Mouse (Mus musculus): ENCODE results near the gene Cblc.
"Not testable (repeated sequence)": the region's sequence is repeated elsewhere in the genome, so short reads cannot be mapped to it uniquely, and the experiment has no call there.

The Cblc gene

DNA sequence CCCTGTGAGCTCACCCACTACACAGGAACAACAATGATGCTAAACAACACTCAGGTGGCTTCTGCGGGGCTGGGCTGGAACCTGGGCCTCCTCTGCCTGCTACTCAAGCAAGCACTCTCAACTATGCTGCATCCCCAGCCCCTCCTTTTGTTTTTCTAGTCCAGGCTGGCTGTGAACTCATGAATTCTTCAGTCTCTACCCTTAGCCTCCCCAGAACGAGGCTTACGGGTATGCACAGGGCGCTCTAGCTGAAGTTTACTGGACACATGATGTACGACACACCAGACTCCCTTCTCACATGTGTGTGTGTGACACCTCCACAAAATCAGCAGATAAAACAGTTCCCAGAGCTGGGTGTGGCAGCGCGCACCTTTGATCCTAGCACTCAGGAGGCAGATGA, 22.3 kb upstream of the Cblc start:
- no peak for DNase-seq (ENCODE audit: low read depth, low spot score)

DNA sequence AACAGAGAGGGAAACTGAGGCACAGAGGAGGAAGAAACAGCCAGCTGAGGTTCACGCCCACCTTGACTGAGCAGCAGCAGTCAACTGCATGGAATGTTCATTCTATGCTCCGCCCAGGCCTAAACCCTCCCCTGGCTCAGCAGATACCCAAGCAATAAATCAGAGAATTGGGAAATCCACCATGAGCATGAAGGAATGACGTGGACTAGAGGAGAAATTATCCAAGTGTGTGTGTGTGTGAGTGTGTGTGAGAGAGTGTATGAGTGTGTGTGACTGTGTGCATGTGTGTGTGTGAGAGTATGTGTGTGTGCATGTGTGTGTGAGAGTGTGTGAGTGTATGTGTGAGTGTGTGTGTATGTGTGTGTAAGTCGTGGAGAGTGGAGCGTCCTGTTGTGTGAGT, 21.8 kb upstream of the Cblc start:
- DNase-seq (ENCODE audit: low read depth, low spot score) = no peak

DNA sequence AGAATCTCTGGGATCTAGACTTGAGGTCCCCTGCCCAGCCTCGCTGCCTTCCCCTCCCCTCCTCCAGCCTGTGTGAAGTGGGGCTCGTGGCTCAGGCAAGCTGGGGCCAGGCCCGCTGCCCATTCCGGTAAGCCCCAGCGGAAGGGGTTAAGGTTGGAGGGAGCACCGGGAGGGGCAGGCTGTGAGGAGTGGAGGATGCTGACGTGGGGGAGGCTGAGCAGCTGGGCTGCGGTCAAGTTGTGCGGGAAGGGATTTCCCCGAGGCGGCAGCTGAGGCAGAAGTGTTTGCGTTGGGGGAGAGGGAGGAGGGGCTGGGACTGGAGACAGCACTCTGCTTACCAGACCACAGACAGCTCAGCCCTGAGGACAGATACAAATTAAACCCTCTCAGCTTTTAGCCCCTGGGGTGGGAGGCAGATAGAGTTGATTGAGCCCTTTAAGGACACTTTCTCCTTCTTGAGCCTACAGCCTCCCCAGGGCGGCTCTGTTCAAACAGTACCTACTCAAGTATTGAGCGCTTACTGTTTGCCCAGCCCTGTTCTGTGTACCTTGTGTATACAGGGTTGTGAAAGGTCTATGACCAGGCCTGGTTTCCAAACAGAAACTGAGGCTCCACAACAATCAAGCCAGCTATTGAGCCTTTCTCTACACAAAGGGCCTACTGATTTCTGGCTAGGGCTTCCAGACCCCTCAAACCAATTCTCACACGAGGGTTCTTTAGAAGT, 20.9 kb upstream of the Cblc start:
- DNase-seq (ENCODE audit: low read depth, low spot score) = peak; percentile 40

DNA sequence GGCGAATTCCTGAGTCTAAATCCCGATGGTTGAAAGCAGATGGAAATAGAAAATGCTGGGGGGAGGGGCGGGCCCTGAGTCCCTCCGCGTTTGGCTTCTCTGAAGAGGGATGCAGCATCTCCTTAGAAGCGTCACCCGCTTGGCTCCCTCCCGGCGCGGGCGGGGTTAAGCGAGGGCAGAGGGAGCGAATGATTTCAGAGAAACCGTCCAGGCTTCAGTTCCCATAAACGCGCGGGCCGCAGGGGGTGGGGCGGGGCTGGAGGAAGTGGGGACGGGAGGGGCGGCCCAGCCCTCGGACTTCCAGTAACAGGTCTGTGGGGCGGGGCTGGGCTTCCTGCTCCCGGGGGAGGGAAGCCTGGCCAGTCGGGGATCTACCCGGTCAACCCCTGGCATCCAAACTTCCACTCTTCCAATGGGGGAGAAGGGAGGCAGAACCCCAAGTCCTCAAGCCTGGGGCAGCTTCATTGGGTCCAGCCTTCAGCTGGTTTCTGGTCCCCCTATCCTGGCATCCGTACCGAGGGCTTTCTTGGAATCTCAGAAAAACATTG, 19.7 kb upstream of the Cblc start:
- peak; percentile 47 for DNase-seq (ENCODE audit: low read depth, low spot score)

DNA sequence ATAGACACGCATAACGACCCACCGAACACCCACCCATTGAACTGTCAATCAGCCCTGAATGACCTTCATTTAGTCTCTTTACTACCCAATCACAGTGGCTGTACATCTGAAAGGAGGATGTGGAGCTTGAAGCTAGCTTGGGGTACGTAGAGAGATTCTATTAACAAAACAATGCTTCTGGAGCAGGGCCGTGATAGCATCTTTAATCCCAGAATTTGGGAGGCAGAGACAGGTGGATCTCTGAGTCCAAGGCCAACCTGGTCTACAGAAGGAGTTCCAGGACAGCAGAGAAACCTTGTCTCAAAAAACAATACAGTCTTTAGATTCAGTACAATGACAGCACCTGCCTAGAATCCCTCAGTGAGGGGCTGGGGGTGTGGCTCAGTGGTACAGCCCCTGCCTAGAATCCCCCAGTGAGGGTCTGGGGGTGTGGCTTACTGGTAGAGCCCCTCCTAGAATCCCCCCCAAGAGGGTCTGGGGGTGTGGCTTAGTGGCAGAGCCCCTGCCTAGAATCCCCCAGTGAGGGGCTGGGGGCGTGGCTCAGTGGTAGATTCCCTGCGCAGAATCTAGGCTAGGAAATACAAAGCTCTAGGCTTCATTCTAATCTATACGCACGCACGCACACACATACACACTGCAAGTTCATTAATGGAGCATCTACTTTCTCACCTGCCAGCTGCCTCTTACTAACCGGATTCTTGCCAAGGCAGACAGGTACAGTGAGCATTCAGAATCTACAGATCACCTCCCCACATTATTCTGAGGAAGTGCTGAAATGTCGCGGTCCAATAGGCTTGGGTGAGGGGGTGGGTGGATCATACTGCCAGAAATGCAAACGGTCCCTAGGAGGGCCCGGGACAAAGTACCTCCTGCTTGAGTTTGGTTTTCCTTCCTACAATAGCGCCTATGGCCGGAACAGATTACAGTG, 19.0 kb upstream of the Cblc start:
- no peak for DNase-seq (ENCODE audit: low read depth, low spot score)

DNA sequence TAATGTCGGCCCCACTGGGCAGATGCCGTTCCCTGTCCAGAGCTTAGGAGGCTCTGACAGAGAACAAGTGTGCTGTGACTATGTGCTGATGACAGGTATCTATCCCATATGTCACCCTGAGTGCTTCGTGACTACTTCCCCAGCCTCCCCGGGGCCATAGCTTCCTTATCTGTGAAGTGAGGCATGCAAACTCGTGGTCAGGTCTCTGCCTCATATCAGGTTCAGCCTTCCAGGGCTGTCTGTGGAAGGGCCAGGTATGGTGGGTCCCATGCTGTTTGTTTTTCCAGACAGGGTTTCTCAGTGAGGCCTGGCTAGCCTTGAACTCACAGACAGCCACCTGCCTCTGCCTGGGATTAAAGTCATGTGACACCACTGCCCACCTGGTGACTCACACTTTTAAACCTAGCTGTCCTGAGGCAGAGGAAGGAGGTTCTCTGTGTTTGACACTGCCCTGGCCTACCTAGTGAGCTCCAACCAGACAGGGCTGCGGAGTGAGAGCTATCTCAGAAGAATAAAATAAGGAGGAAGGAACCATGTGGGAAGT, 17.0 kb upstream of the Cblc start:
- DNase-seq (ENCODE audit: low read depth, low spot score) = no peak

DNA sequence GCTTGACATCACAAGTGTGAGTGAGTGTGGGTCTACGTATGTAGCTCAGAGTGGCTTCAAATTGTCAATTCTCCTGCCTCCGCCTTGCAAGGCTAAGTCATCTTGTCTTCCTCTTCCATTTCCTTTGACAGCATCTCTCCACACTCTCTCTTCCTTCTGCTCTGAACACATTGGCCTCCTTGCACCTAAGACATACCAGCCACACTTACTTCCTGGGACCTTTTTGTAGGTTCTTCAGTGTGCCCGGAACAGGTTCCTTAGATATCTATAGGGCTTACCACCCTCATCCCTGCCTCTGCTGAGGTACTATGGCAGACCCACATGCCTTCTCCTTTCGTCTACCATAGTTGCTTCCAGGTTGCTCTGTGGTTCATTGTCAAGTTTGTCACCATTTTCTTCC, 16.6 kb upstream of the Cblc start:
- no peak for DNase-seq (ENCODE audit: low read depth, low spot score)

DNA sequence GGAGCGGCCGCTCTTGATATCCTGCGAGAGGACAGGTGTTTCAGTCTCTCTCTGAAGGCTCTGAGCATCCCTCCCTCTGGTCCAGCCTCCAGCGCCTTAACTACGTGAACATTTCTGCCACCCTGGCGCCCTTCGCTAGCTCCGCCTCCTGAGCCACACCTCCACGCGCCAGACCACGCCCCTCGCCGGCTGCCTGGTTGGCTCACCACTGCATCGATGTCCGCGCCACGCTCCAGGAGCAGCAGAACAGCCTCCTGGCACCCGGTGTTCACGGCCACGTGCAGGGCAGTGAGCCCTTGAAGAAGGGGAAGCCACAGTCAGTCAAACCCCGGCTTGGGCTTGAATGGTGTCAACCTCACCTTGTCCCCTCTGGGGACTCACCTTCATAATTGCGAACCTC, 14.5 kb upstream of the Cblc start:
- DNase-seq (ENCODE audit: low read depth, low spot score) = no peak

DNA sequence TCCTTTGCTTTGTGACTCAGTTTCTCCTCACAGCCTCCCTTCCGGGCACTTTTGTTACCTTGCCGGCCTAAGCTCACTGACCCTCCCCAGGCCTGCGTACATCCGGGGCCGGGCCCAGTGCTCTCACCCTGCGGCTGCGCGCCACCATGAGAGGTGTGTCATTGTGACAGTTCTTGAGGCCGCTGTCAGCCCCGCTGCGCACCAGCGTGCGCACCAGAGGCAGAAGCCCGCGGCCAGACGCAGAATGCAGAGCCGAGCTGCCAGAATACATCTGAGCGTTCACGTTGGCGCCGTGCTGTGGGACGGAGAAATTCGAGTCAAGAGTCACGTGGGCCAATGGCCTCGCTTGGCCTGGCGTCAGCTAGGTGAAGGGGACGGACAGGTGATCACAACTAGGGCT, 12.8 kb upstream of the Cblc start:
- no peak for DNase-seq (ENCODE audit: low read depth, low spot score)

DNA sequence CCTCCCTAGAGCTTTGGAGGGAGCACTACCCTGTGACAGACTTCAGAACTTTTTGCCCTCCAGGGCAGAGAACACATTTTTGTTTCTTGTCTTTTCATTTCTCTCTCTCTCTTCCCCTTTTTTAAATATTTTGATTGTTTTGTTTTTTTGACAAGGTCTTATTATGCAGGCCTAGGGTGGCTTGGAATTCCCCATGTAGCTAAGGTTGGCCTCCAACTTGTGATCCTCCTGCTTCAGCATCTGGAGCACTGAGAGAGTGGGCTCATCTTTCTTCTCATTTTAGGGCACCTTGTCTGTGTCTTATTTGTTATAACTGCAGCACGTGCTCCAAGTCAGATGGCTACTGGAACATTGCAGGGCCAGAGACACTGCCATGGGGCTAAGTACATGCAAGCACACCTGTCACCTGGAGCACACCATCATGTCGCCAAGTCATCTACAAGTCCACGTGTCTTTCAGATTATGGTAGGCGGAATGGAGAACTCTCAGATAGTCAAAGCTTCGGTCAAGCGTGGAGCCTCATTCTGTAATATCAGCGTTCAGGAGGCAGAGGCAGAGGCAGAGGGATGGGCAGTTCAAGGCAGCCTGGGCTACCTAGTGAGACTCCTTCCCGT, 9.9 kb upstream of the Cblc start:
- DNase-seq (ENCODE audit: low read depth, low spot score) = no peak

DNA sequence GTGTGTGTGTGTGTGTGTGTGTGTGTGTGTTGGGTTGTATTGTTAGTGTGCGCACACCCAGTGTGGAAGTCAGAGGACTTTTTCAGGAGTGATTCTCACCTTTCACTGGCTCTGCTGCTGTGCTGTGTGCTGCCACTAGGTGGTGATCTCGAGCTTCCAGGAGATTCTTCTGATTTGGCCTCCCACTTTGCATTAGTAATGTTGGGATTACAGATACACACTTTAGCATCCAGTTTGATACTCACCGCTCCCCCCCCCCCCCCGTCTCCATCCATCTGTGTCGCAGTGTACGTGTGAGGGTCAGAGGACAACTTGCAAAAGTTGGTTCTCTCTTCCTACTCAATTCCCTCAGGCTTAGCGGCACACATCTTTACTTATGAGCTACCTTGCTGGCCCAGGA, 6.4 kb upstream of the Cblc start:
- DNase-seq (ENCODE audit: low read depth, low spot score) = peak; percentile 51

DNA sequence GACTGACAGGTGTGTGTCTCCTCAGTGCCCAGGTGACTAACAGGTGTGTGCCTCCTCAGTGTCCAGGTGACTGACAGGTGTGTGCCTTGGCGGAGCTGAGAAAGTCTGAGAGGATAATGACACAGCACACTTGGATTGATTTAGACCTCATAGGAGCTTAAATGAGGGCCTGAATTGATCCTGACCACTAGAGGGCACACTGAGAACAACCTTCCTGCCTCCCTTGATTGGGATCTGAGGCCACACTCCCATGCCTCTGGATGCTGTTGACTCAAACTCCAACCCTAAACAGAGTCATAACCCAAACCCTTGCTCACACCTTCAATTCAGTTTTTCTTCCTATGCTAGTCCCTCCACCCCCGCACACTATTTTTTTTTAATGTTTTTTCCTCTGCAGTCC, 4.2 kb upstream of the Cblc start:
- DNase-seq (ENCODE audit: low read depth, low spot score) = peak; percentile 68

DNA sequence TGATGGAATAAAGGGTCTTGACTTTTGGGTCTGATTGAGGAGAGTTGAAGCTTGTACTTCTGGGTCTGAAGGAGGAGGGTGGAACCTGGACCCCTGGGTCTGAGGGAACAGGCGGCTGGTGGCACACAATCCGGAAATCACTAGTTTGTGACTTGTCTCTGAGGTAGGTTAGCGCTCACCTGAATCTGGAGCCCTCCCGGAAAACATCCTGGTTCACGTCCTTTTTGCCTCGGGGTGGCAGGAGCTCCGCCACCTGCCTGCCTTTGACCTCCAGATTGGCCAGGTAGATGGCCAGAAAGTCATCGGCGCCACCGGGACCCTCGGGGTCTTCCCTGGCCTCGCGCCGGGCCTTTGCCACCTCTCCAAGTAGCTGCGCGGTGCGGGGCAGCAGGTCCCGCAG, 355 bp downstream of the Cblc start:
- DNase-seq (ENCODE audit: low read depth, low spot score) = no peak

DNA sequence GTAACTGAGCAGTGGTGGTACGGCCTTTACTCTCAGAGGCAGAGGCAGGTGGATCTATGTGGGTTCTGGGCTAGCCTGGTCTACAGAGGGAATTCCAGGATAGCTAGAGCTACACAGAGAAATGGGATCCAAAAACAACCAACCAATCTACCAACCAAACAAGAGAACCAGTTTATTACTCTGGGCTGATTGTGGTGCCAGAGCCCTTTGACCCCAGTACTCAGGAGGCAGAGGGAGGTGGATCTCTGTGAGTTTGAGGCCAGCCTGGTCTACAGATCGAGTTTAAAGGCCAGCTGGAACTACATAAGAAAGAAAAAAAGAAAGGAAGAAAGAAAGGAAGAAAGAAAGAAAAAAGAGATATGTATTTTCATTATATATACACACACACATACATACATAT, 1.4 kb downstream of the Cblc start:
- DNase-seq (ENCODE audit: low read depth, low spot score) = no peak

DNA sequence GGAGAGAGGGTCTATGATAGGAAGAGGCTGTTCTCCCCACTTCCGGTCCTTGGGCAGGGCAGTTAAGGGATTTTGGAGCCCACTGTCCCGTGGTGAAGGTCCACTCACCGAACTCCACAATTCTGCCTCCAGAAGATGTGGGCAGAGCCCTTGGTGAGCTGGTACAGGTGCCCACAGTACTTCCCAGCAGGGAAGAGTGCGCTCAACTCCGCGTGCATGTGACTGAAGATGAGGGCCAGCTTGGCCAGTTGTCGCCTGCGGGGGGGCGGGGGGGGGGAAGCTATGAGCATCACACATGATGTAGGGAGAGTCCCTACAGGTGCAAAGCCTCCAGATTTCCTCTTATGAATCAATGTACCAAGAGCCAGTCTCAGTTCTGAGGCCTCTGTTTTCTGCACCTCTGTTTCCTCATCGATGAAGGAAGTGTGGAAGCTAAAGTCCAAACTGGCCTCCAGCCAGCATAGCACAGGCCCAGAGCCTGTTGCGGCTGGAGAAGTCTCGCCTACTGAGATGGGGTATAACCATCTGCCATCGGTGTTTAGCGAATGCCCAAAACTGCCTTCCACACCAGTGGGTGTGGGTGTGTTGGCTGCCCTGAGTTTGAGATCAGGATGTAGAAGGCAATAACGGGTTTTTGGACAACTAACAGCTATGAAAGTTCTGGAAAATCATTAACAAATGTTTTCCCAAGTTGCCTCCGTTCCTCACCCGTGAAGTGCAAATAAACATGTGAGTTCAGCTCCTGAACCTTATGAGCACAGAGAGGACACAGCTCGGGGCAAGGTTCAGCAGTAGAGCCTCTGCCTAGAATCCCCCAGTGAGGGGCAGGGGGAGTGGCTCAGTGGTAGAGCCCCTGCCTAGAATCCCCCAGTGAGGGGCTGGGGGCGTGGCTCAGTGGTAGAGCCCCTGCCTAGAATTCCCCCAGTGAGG, 3.6 kb downstream of the Cblc start:
- DNase-seq (ENCODE audit: low read depth, low spot score) = no peak

DNA sequence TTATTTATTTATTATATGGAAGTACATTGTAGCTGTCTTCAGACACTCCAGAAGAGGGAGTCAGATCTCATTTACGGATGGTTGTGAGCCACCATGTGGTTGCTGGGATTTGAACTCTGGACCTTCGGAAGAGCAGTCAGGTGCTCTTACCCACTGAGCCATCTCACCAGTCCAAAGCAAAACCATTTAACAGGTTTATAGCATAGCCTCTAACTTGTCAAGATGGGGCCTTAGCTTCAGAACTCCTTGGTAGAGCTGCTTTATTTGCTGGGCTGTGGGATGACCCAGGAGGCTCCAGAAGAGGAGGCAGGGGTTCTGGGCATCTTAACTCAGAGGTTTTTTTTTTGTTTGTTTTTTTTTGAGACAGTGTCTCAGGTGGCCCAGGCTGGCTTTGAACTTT, 5.1 kb downstream of the Cblc start:
- DNase-seq (ENCODE audit: low read depth, low spot score) = not testable (repeated sequence)

DNA sequence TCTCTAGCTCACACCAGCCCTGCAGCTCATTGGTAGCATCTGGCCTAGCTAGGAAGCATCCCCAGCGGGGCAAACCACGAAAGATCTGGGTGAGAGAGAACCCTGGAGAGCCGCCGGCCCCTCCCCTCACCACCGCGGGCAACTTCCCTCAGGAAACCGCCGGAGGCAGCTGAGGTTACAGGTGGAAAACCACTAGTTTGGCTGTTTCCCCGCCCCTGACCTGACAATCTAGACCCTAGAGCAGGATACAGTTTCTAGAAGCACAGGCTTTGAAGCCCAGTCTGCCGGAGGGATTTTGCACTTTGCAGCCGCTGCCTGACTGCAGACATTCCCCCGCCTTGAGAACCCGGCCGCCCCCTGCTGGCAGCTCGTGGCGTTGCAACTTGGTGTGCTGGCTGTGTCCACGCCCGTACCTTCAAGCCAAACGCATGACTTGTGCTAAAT, 6.7 kb downstream of the Cblc start:
- DNase-seq (ENCODE audit: low read depth, low spot score) = peak; percentile 79

DNA sequence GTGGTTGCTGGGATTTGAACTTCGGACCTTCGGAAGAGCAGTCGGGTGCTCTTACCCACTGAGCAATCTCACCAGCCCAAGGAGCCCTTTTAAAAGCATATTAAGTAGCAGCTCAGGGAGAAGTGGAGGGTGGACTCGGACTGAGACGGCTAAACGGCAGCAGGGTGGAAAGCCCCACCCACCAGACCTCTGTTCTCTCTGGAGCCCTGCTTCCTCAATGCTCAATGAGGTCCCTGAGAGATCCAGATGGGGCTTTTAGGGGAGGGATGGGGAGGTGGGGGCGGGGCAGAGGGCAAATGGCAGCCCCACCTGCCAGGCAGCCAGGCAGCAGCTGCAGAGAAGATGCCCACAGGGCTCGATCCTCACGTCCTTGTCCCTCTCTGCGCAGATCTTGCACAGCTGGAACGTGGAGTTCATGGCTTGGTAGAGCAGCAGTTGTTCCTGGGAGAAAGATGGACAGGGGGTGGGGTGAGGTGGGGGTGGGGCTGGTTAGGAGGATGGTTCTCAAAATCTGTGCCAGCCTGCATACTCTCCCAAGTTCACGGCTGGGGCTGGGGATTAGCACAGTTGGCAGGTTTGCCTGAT, 10.6 kb downstream of the Cblc start:
- no peak for DNase-seq (ENCODE audit: low read depth, low spot score)

DNA sequence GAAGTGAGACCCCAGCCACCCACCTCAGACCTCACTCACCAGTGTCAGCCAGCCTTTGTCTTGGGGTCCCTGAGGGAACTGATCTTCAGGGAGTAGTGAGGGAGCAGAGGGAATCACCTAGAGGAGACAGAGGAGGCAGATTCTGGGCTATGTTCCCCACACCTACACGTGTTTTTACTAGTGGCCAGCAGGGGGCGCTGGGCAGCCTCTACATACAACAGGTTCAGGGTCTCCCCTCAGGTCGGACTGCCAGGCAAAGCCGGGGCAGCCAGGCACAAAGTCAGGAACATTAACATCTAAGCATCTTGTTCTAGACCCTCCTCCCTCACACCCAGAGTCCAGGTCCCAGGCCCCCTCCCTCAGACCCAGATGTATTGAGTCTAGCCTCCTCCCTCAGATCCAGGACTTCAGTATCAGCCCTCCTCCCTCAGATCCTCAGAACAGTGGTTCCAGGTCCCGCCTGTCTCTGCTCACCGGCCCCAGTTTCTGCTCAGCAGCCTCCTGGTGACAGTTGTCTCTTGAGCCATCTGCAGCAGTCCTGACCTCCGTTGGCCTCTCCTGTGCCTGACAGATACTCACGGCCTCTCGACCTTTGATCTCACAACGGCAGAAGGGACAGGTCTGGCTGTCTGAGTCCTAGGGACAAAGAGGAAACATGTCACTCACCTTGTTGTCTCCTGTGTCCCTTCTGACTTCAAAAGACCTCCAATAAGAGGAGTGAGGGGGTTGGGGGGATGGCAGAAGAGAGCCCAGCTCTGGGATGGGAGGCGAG, 11.7 kb downstream of the Cblc start:
- DNase-seq (ENCODE audit: low read depth, low spot score) = no peak

DNA sequence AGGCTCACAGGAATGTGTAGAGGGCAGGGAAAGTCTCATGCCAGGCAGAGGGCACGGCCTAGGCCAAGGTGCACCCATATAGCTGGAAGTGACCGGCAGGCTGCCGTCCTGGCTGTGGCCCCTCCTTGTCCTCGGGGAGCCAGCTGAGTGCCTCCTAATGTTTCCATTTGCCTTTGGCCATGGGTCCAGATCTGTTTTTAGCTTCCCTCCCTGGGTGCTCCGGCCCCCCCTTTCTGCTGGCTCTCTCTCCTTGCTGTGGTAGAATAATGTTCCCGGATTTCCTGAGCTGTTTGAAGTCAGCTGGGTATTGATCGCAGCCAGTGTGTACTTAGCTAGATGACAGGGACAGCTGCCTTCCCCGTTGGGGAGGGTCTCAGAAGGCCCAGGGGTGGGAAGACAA, 13.0 kb downstream of the Cblc start:
- no peak for DNase-seq (ENCODE audit: low read depth, low spot score)

All from forelimb bud, embryonic 11.5 days (tissue).